Mouse (Mus musculus) heart, embryonic 14.5 days (tissue): ENCODE measurements around the gene Prep. TPM values are rescaled to one million over a fixed set of nuclear protein-coding genes. Genes with fewer than 3 reads are reported as not detected.

Experiments
- ATAC-seq: fragments of 200-750 bp; cut with Nextera tagmentation; 2 replicates; pipeline ENCODE4 v1.8.0; 2017; ENCODE audit warnings: low read depth, moderate TSS enrichment; ENCODE audit not compliant: insufficient number of reproducible peaks, insufficient read depth, low FRiP score
- H3K27ac ChIP-seq, 2 experiments: fragments of 200-500 bp in 1 of 2; fragments of 300-500 bp in 1 of 2; sonication (generic) in 1 of 2; replicated peaks in 1 of 2; 2 replicates each; pipeline ENCODE4 v1.5.1; 2012 to 2014; ENCODE audit warnings: low read depth in 2 of 2, low read length in 2 of 2, control low read depth in 1 of 2, mild to moderate bottlenecking in 1 of 2, mixed read lengths in 1 of 2; ENCODE audit not compliant: control insufficient read depth in 1 of 2, insufficient read depth in 1 of 2
- H3K27me3 ChIP-seq: fragments of 300-500 bp; sonication (generic); 2 replicates; pipeline ENCODE4 v1.6.1; 2014; ENCODE audit warnings: mild to moderate bottlenecking, low read length, control low read depth; ENCODE audit not compliant: control insufficient read depth, insufficient read depth
- H3K36me3 ChIP-seq: fragments of 300-500 bp; sonication (generic); 2 replicates; pipeline ENCODE4 v1.6.1; 2014; ENCODE audit warnings: mild to moderate bottlenecking, control low read depth, low read length, mixed read lengths; ENCODE audit not compliant: control insufficient read depth, insufficient read depth
- H3K4me1 ChIP-seq, 2 experiments: fragments of 200-500 bp in 1 of 2; fragments of 300-500 bp in 1 of 2; sonication (generic) in 1 of 2; 2 replicates each; pipeline ENCODE4 v1.6.1; 2012 to 2014; ENCODE audit warnings: low read length in 2 of 2, control low read depth in 1 of 2, mixed read lengths in 1 of 2; ENCODE audit not compliant: control insufficient read depth in 2 of 2, insufficient read depth in 2 of 2
- H3K4me2 ChIP-seq: fragments of 300-500 bp; sonication (generic); 2 replicates; pipeline ENCODE4 v1.6.1; 2014; ENCODE audit warnings: mild to moderate bottlenecking, low read length
- H3K4me3 ChIP-seq, 2 experiments: fragments of 200-500 bp in 1 of 2; fragments of 300-500 bp in 1 of 2; sonication (generic) in 1 of 2; 2 replicates each; pipeline ENCODE4 v1.5.1; 2012 to 2014; ENCODE audit warnings: low read length in 2 of 2, mild to moderate bottlenecking in 2 of 2, control low read depth in 1 of 2, low read depth in 1 of 2, moderate library complexity in 1 of 2; ENCODE audit not compliant: control insufficient read depth in 1 of 2, insufficient read depth in 1 of 2
- H3K9ac ChIP-seq: fragments of 300-500 bp; sonication (generic); 2 replicates; pipeline ENCODE4 v1.6.1; 2014; ENCODE audit warnings: mild to moderate bottlenecking, low read length
- H3K9me3 ChIP-seq: fragments of 300-500 bp; sonication (generic); 2 replicates; pipeline ENCODE4 v1.6.1; 2016; ENCODE audit warnings: low read length, control low read depth; ENCODE audit not compliant: control insufficient read depth
- WGBS: fragments of 180-500 bp; shearing (Covaris S2); extraction: QIAGEN DNeasy Blood & Tissue Kit; methylation state at CpG from one replicate; pipeline ENCODE4 v1.1.7; 2014; 5-methylcytosine and 5-hydroxymethylcytosine counted together
- polyA plus RNA-seq: library from polyadenylated mRNA; unstranded; fragments of >200 nt; fragmentation: Nextera tagmentation; extraction: Ambion mirVana; gene quantifications from 2 replicates; pipeline ENCODE4 v1.2.1, GENCODE M21; 2014

Gene Prep
- polyA plus RNA-seq, 1 experiment from 2014 or later = 24.4 TPM

GRCm38 (mm10) chr10:45067436-45067925 lies 478 bp downstream of the Prep start:
- H3K27me3 ChIP-seq = no peaks in the 10 kb centered on the region
- under 1% methylated on average over 28 of the region's 28 CpGs for WGBS
- peak overlapping the region; percentile 65 to 71 for H3K27ac ChIP-seq
- peak overlapping the region; percentile 75 for H3K4me2 ChIP-seq
- peak overlapping the region; percentile 96 for H3K9ac ChIP-seq
- H3K9me3 ChIP-seq = no peaks in the 10 kb centered on the region
- ATAC-seq = peak; percentile 52; the same call in 1 of the 2 replicates
- H3K4me3 ChIP-seq = peak overlapping the region; percentile 62 to 98
- H3K36me3 ChIP-seq = peaks cover 11% of the 10 kb centered on the region
- peaks cover 12 to 38% of the 10 kb centered on the region in 2 experiments for H3K4me1 ChIP-seq

GRCm38 (mm10) chr10:45069557-45069956 lies 2.6 kb downstream of the Prep start:
- ATAC-seq = no peak
- WGBS = 48% methylated on average over 6 of the region's 6 CpGs
- no peaks in the 10 kb centered on the region for H3K9me3 ChIP-seq
- peak overlapping the region; percentile 1; the same call in 1 of the 2 replicates for H3K9ac ChIP-seq
- H3K4me1 ChIP-seq = peaks cover 12 to 38% of the 10 kb centered on the region in 2 experiments
- H3K4me2 ChIP-seq = peak overlapping the region; percentile 75
- H3K36me3 ChIP-seq = peaks cover 31% of the 10 kb centered on the region
- 0 out of 4 replicates have a peak overlapping the region, but pooled peaks of 1 of the 2 experiments have one; percentile 27 for H3K27ac ChIP-seq
- H3K4me3 ChIP-seq = peak overlapping the region in 1 of 2 experiments; percentile 1; a peak in 1 of 4 replicates
- H3K27me3 ChIP-seq = no peaks in the 10 kb centered on the region

- Histone ChIP-seq H3K36me3 (peaks cover 35% of the 10 kb centered on the region), H3K4me3 (no peak overlapping the region), H3K27ac (0 out of 4 replicates have a peak overlapping the region, but pooled peaks of 1 of the 2 experiments have one; percentile 27), H3K9me3 (no peaks in the 10 kb centered on the region), H3K4me2 (peak overlapping the region; percentile 75; the same call in 1 of the 2 replicates), H3K4me1 (peaks cover 12 to 42% of the 10 kb centered on the region in 2 experiments), H3K27me3 (no peaks in the 10 kb centered on the region), H3K9ac (no peak overlapping the region; the same call in 1 of the 2 replicates)
- WGBS = 37% methylated on average over 5 of the region's 5 CpGs
- no peak for ATAC-seq
Observed at GRCm38 (mm10) chr10:45070362-45070761, 3.4 kb downstream of the Prep start.

GRCm38 (mm10) chr10:45070929-45071813 lies 4.2 kb downstream of the Prep start:
- Histone ChIP-seq H3K36me3 (peaks cover 37% of the 10 kb centered on the region), H3K9me3 (no peaks in the 10 kb centered on the region), H3K9ac (no peak overlapping the region), H3K4me3 (no peak overlapping the region), H3K4me1 (peaks cover 13 to 46% of the 10 kb centered on the region in 2 experiments), H3K27me3 (no peaks in the 10 kb centered on the region), H3K27ac (no peak overlapping the region), H3K4me2 (no peak overlapping the region; the same call in 1 of the 2 replicates)
- no peak for ATAC-seq
- 65% methylated on average over 13 of the region's 13 CpGs for WGBS

GRCm38 (mm10) chr10:45072339-45072738 lies 5.3 kb downstream of the Prep start:
- 88% methylated on average over 4 of the region's 4 CpGs for WGBS
- Histone ChIP-seq H3K9me3 (no peaks in the 10 kb centered on the region), H3K4me3 (no peak overlapping the region), H3K4me2 (no peak overlapping the region), H3K36me3 (peaks cover 42% of the 10 kb centered on the region), H3K27ac (no peak overlapping the region), H3K9ac (no peak overlapping the region), H3K27me3 (no peaks in the 10 kb centered on the region), H3K4me1 (peaks cover 14 to 46% of the 10 kb centered on the region in 2 experiments)
- ATAC-seq = no peak

DNA sequence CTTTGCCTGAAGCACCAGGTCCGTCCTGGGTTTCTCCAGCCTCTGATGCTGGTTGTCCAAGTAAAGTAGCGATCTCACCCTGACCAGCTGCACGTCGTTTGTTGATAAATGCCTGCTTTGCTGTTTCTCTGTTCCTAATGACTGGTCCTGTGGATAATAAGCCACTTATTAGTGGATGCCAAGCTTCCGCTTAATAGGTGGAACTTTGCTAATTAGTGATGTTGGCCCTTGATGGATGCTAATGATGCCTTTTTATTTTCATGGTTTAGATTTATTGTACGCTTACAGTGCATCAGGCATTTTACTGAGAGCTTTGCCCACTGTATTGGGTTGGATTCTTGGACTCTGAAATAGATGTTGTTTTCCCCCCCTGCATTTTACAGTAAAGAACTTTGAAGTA lies 7.5 kb downstream of the Prep start:
- no peak for ATAC-seq
- H3K4me1 ChIP-seq = peaks cover 9 to 34% of the 10 kb centered on the region in 2 experiments; a peak in 3 of 4 replicates
- 82% methylated on average over 6 of the region's 6 CpGs for WGBS
- no peak overlapping the region for H3K27ac ChIP-seq
- H3K9ac ChIP-seq = no peak overlapping the region
- peaks cover 45% of the 10 kb centered on the region for H3K36me3 ChIP-seq
- no peak overlapping the region for H3K4me3 ChIP-seq
- no peak overlapping the region for H3K4me2 ChIP-seq
- H3K9me3 ChIP-seq = no peaks in the 10 kb centered on the region
- no peaks in the 10 kb centered on the region for H3K27me3 ChIP-seq

DNA sequence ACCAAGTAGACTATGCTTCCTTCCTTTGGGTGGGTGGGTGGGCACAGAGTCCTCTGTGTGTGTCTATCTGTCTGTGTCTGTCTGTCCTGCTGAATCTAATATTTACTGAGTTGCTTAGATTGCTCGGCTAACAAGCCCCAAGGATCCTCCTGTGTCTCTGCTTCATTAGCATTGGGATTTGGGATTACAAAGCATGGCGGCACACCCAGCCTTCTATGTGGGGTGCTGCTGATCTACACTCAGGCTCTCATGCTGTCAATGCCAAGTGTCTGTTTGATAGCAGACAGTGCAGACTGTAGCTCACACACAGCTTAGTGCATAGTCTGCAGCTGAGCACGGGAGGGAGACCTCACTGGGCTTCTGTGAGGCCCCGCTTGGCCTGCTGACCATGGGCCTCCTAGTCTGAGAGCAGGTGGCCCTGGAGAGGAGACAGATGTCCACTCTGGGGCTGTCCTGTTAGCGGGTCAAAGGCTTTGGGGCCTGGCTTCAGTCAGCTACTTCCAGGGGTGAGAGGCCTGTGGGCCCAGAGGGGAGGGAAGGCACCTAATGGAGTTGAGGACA lies 8.6 kb downstream of the Prep start:
- no peaks in the 10 kb centered on the region for H3K9me3 ChIP-seq
- H3K4me1 ChIP-seq = peaks cover 10 to 32% of the 10 kb centered on the region in 2 experiments; a peak in 3 of 4 replicates
- WGBS = 40% methylated on average over 5 of the region's 5 CpGs
- no peak overlapping the region; the same call in 1 of the 2 replicates for H3K9ac ChIP-seq
- H3K27ac ChIP-seq = no peak overlapping the region
- H3K4me2 ChIP-seq = no peak overlapping the region
- H3K27me3 ChIP-seq = no peaks in the 10 kb centered on the region
- H3K36me3 ChIP-seq = peaks cover 51% of the 10 kb centered on the region
- ATAC-seq = no peak; the same call in 1 of the 2 replicates
- no peak overlapping the region for H3K4me3 ChIP-seq
